Mouse (Mus musculus) CH12.LX (cell line): ENCODE results near the gene Lgals7. TPM values are rescaled to one million over a fixed set of nuclear protein-coding genes. Genes with fewer than 3 reads are reported as not detected.

Experiments used
- DNase-seq: peaks from one replicate; pipeline ENCODE4 v3.0.0-alpha.2; 2013; ENCODE audit errors: extremely low read depth
- H3K27ac ChIP-seq: 2 replicates; pipeline ENCODE4 v1.5.1; 2012; ENCODE audit warnings: low read depth, mild to moderate bottlenecking, control low read depth, moderate library complexity; ENCODE audit not compliant: insufficient read depth
- H3K27me3 ChIP-seq: replicated peaks from 2 replicates; pipeline ENCODE3; 2012; ENCODE audit warnings: inconsistent platforms
- H3K36me3 ChIP-seq, 2 experiments: replicated peaks in 1 of 2; 2 replicates each; pipeline versions ENCODE3 to v1.6.1; 2012; ENCODE audit warnings: inconsistent platforms in 1 of 2, low read length in 1 of 2, mild to moderate bottlenecking in 1 of 2, mixed read lengths in 1 of 2, moderate library complexity in 1 of 2; ENCODE audit not compliant: control insufficient read depth in 1 of 2, insufficient read depth in 1 of 2
- H3K4me1 ChIP-seq, 2 experiments: 2 replicates each; pipeline ENCODE4 v1.6.1; 2012; ENCODE audit warnings: inconsistent platforms in 1 of 2, moderate library complexity in 1 of 2; ENCODE audit not compliant: insufficient read depth in 2 of 2, control insufficient read depth in 1 of 2
- H3K4me2 ChIP-seq: 2 replicates; pipeline ENCODE4 v1.6.1; 2012; ENCODE audit warnings: low read depth, mild to moderate bottlenecking, control low read depth; ENCODE audit not compliant: poor library complexity, insufficient read depth, severe bottlenecking
- H3K4me3 ChIP-seq, 3 experiments: fragments of 150-350 bp in 1 of 3; sonication (generic) in 1 of 3; replicated peaks in 1 of 3; 2 replicates each; pipeline versions ENCODE3 to v1.5.1; 2011 to 2012; ENCODE audit warnings: low read depth in 2 of 3, low read length in 2 of 3, mild to moderate bottlenecking in 2 of 3, moderate library complexity in 2 of 3, control low read depth in 1 of 3, improper control_type of control experiment in 1 of 3, inconsistent platforms in 1 of 3, mixed read lengths in 1 of 3; ENCODE audit not compliant: poor library complexity in 1 of 3
- H3K79me2 ChIP-seq: replicated peaks from 2 replicates; pipeline ENCODE4 v1.6.1; 2012; ENCODE audit warnings: mild to moderate bottlenecking, moderate library complexity; ENCODE audit not compliant: control insufficient read depth, poor library complexity, insufficient read depth, severe bottlenecking; ENCODE audit errors: extremely low read depth
- H3K9ac ChIP-seq: 2 replicates; pipeline ENCODE4 v1.6.1; 2012; ENCODE audit warnings: low read depth, mild to moderate bottlenecking, control low read depth, moderate library complexity; ENCODE audit not compliant: insufficient read depth
- H3K9me3 ChIP-seq: replicated peaks from 2 replicates; pipeline ENCODE3; 2012; ENCODE audit warnings: low read length, inconsistent platforms, mixed read lengths
- BHLHE40 ChIP-seq: IDR thresholded peaks from 2 replicates; pipeline ENCODE4 v1.6.1; 2011; ENCODE audit warnings: mild to moderate bottlenecking, low read depth, low read length, improper control_type of control experiment
- E2F4 ChIP-seq: IDR thresholded peaks from 2 replicates; pipeline ENCODE4 v1.6.1; 2011; ENCODE audit warnings: low read depth, low read length, improper control_type of control experiment; ENCODE audit not compliant: insufficient replicate concordance
- ELF1 ChIP-seq: IDR thresholded peaks from 2 replicates; pipeline ENCODE4 v1.6.1; 2014; ENCODE audit warnings: low read depth, mild to moderate bottlenecking, inconsistent platforms, low read length, improper control_type of control experiment
- GABPA ChIP-seq: IDR thresholded peaks from 2 replicates; pipeline ENCODE4 v1.6.1; 2012; ENCODE audit warnings: low read depth, low read length, improper control_type of control experiment, inconsistent platforms; ENCODE audit not compliant: insufficient replicate concordance
- KAT2A ChIP-seq: IDR thresholded peaks from 2 replicates; pipeline ENCODE4 v1.6.1; 2012; ENCODE audit warnings: low read length, improper control_type of control experiment, inconsistent platforms; ENCODE audit not compliant: insufficient replicate concordance
- MXI1 ChIP-seq: IDR thresholded peaks from 2 replicates; pipeline ENCODE4 v1.6.1; 2011; ENCODE audit warnings: mild to moderate bottlenecking, low read depth, low read length, improper control_type of control experiment
- PAX5 ChIP-seq: IDR thresholded peaks from 2 replicates; pipeline ENCODE4 v1.6.1; 2012; ENCODE audit warnings: low read length, inconsistent platforms, mixed read lengths
- POLR2A ChIP-seq: IDR thresholded peaks from 2 replicates; pipeline ENCODE4 v1.6.1; 2011; ENCODE audit warnings: low read depth, mild to moderate bottlenecking, improper control_type of control experiment, low read length
- POLR2AphosphoS2 ChIP-seq: IDR thresholded peaks from 2 replicates; pipeline ENCODE4 v1.6.1; 2011; ENCODE audit warnings: low read depth, low read length, improper control_type of control experiment
- SIN3A ChIP-seq: IDR thresholded peaks from 2 replicates; pipeline ENCODE4 v1.6.1; 2012; ENCODE audit warnings: low read length, improper control_type of control experiment, inconsistent platforms
- SMC3 ChIP-seq: IDR thresholded peaks from 2 replicates; pipeline ENCODE4 v1.6.1; 2011; ENCODE audit warnings: low read depth, low read length, improper control_type of control experiment
- TBP ChIP-seq: conservative IDR thresholded peaks from 2 replicates; pipeline ENCODE4 v1.6.1; 2011; ENCODE audit warnings: low read depth, low read length, improper control_type of control experiment
- TCF12 ChIP-seq: IDR thresholded peaks from 2 replicates; pipeline ENCODE4 v1.6.1; 2014; ENCODE audit warnings: low read depth, mild to moderate bottlenecking, inconsistent platforms, low read length, improper control_type of control experiment
- USF1 ChIP-seq: IDR thresholded peaks from 2 replicates; pipeline ENCODE4 v1.6.1; 2014; ENCODE audit warnings: low read depth, mild to moderate bottlenecking, inconsistent platforms, low read length, improper control_type of control experiment
- ZC3H11A ChIP-seq: IDR thresholded peaks from 2 replicates; pipeline ENCODE4 v1.6.1; 2012; ENCODE audit warnings: low read depth, mild to moderate bottlenecking, inconsistent platforms, low read length, improper control_type of control experiment
- ZMIZ1 ChIP-seq: IDR thresholded peaks from 2 replicates; pipeline ENCODE4 v1.6.1; 2012; ENCODE audit warnings: low read depth, mild to moderate bottlenecking, inconsistent platforms, low read length, improper control_type of control experiment
- dilution Hi-C: fragments of 300-500 bp; cut with MboI; formaldehyde crosslinking; loops from 2 replicates; pipeline ENCODE4 v1.14.3; 2020; ENCODE audit warnings: low sequenced_read_pairs; ENCODE audit not compliant: extremely low pct_unique_long_range_greater_than_20kb, extremely low pct_ligation_motif_present
- in situ Hi-C: fragments of 300-500 bp; cut with MboI; formaldehyde crosslinking; loops from 3 replicates; pipeline ENCODE4 v1.14.3; 2019; ENCODE audit warnings: low sequenced_read_pairs, low pct_ligation_motif_present, low pct_unique_long_range_greater_than_20kb, mixed read lengths
- polyA plus RNA-seq: library from polyadenylated mRNA; unstranded; fragments of >175 nt; gene quantifications from 2 replicates; pipeline ENCODE4 v1.2.1, GENCODE M21; 2012; ENCODE audit warnings: low read depth; ENCODE audit not compliant: insufficient read length
- total RNA-seq, 2 experiments: library from RNA; depleted of rRNA; stranded (reverse); fragments of 300-350 nt in 1 of 2; fragments of >200 nt in 1 of 2; gene quantifications; 2 replicates each; pipeline ENCODE4 v1.2.3; 2012 to 2014

The Lgals7 gene
- total and polyA plus RNA-seq, 3 experiments, result not detected

DNA sequence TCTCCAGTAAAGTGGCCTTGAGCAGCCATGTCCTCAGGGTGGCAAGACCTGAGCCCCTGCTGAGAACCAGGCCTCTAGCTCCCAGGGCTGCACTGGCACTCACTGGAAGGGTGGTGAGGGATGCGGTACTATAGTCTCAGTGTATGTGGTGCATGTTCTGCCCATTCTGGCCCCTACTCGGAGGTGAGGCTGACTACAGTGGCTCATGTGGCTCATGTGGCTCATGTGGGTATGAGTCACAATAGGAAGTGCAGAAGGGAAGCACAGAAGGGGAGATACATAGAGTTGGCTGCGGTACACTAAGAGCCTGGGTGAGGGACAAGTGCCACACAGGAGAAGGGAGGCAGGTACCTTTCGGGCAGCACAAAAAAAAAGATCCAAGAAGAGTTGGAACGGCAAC lies 43.5 kb downstream of the Lgals7 start:
- no peak overlapping the region for H3K9ac ChIP-seq
- H3K27me3 ChIP-seq, result no peaks in the 10 kb centered on the region
- DNase-seq, result no peak
- H3K4me1 ChIP-seq, result peaks cover 0 to 13% of the 10 kb centered on the region in 2 experiments; a peak in 2 of 4 replicates
- no peak overlapping the region for H3K4me2 ChIP-seq
- H3K36me3 ChIP-seq, result peaks cover 86 to 99% of the 10 kb centered on the region in 2 experiments
- H3K4me3 ChIP-seq, result no peak overlapping the region
- H3K27ac ChIP-seq, result no peak overlapping the region
- in situ Hi-C loops (loop anchor here (5.0 kb wide), 1 partner anchor 35 kb away; no protein-coding TSS in a partner anchor), dilution Hi-C loops (no loop called here)
- TF ChIP-seq PAX5 (no peak), ELF1 (no peak)
- H3K79me2 ChIP-seq, result no peaks in the 10 kb centered on the region
- H3K9me3 ChIP-seq, result no peaks in the 10 kb centered on the region

DNA sequence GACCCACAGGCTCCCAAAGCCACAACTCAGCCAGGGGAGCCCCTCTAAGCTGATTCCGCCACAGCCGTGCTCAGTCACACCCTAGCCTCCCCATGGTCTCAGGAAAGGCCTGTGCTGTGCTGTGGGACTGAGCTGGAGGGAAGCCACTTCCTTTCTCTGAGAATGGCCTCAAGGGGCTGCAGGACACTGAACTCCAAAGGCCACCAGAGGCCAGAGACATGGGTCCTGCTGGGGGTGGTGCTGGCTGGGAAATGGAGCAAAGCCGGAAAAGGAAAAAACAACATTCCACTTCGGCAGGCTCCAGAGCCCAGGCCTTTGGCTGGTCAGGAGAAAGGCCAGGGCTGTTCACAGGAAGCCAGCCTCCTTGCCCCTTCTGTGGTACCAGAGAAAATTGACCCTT lies 48.0 kb downstream of the Lgals7 start:
- dilution Hi-C loops (no loop called here), in situ Hi-C loops (no loop called here)
- Histone ChIP-seq H3K27ac (no peak overlapping the region), H3K9me3 (no peaks in the 10 kb centered on the region), H3K79me2 (no peaks in the 10 kb centered on the region), H3K27me3 (no peaks in the 10 kb centered on the region), H3K4me3 (no peak overlapping the region), H3K4me2 (no peak overlapping the region), H3K36me3 (peaks cover 80 to 99% of the 10 kb centered on the region in 2 experiments), H3K9ac (no peak overlapping the region), H3K4me1 (peaks cover 0 to 17% of the 10 kb centered on the region in 2 experiments; a peak in 2 of 4 replicates)
- DNase-seq, result no peak
- no peak for TF ChIP-seq KAT2A
- TF ChIP-seq BHLHE40, result no peak
- TF ChIP-seq GABPA, result no peak
- TF ChIP-seq E2F4, result no peak
- no peak for TF ChIP-seq USF1
- no peak for TF ChIP-seq POLR2A
- TF ChIP-seq, all 38 proteins: peak for 0

DNA sequence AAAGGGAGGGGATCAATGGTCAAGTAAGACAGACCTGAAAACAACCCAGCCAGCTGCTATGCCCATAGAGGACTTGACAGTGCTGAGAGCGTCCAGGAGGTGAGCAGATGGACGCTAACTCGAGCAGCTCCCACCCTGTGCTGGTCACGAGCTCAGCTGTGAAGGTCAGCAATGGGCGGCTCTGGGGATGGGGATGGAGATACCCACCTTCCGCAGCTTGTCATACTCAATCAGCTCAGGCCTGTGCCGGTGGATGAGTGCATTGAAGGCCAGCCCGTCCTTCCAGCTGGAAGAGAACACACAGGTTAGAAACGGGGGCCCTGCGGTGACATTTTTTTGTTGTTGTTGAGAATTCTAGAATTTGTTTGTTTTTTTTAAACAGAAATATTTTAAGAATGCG lies 49.5 kb downstream of the Lgals7 start:
- no peak for DNase-seq
- Histone ChIP-seq H3K4me1 (peaks cover 0 to 7% of the 10 kb centered on the region in 2 experiments; a peak in 1 of 4 replicates), H3K9ac (no peak overlapping the region), H3K9me3 (no peaks in the 10 kb centered on the region), H3K36me3 (peaks cover 81 to 98% of the 10 kb centered on the region in 2 experiments), H3K79me2 (no peaks in the 10 kb centered on the region), H3K27me3 (no peaks in the 10 kb centered on the region), H3K4me3 (no peak overlapping the region), H3K27ac (no peak overlapping the region), H3K4me2 (no peak overlapping the region)
- dilution Hi-C loops (no loop called here), in situ Hi-C loops (no loop called here)
- TF ChIP-seq ZMIZ1 (no peak), ELF1 (no peak), TCF12 (no peak), MXI1 (no peak), TBP (no peak), POLR2AphosphoS2 (no peak), SMC3 (no peak), ZC3H11A (no peak), POLR2A (no peak), SIN3A (no peak)

Other genes starting within 250 kb of the Lgals7 start
- not detected in 2 replicates for gene Acp7, start 232.5 kb upstream of the Lgals7 start, total RNA-seq (2012; rRNA removed)
- gene Acp7, start 232.5 kb upstream of the Lgals7 start, total RNA-seq (2014; rRNA removed), result not detected in 2 replicates
- gene Acp7, start 232.5 kb upstream of the Lgals7 start, polyA plus RNA-seq, result not detected in 2 replicates
- gene Fbxo27, start 171.0 kb upstream of the Lgals7 start, total RNA-seq (2012; rRNA removed), result not detected in 2 replicates
- gene Fbxo27, start 171.0 kb upstream of the Lgals7 start, total RNA-seq (2014; rRNA removed), result not detected in 2 replicates
- gene Fbxo27, start 171.0 kb upstream of the Lgals7 start, polyA plus RNA-seq, result not detected in 2 replicates
- 0.13 and 0.25 TPM in 2 replicates for gene Fbxo17, start 147.0 kb upstream of the Lgals7 start, total RNA-seq (2012; rRNA removed)
- not detected in 2 replicates for gene Fbxo17, start 147.0 kb upstream of the Lgals7 start, total RNA-seq (2014; rRNA removed)
- 0.26 and 0.37 TPM in 2 replicates for gene Fbxo17, start 147.0 kb upstream of the Lgals7 start, polyA plus RNA-seq
- gene Mrps12, start 122.0 kb upstream of the Lgals7 start, total RNA-seq (2012; rRNA removed), result 112 and 137 TPM in 2 replicates
- gene Mrps12, start 122.0 kb upstream of the Lgals7 start, total RNA-seq (2014; rRNA removed), result 85.9 and 91.6 TPM in 2 replicates
- gene Mrps12, start 122.0 kb upstream of the Lgals7 start, polyA plus RNA-seq, result 66.0 and 69.9 TPM in 2 replicates
- 16.7 and 17.1 TPM in 2 replicates for gene Sars2, start 121.9 kb upstream of the Lgals7 start, total RNA-seq (2012; rRNA removed)
- gene Sars2, start 121.9 kb upstream of the Lgals7 start, total RNA-seq (2014; rRNA removed), result 10.5 and 11.7 TPM in 2 replicates
- 24.7 and 24.9 TPM in 2 replicates for gene Sars2, start 121.9 kb upstream of the Lgals7 start, polyA plus RNA-seq
- 0.17 TPM in 1 of 2 replicates, not detected in the other for gene Ccer2, start 107.7 kb upstream of the Lgals7 start, total RNA-seq (2012; rRNA removed)
- gene Ccer2, start 107.7 kb upstream of the Lgals7 start, total RNA-seq (2014; rRNA removed), result not detected in 2 replicates
- gene Ccer2, start 107.7 kb upstream of the Lgals7 start, polyA plus RNA-seq, result not detected in 2 replicates
- 66.2 and 68.3 TPM in 2 replicates for gene Sirt2, start 97.1 kb upstream of the Lgals7 start, total RNA-seq (2012; rRNA removed)
- gene Sirt2, start 97.1 kb upstream of the Lgals7 start, total RNA-seq (2014; rRNA removed), result 36.0 and 40.9 TPM in 2 replicates
- gene Sirt2, start 97.1 kb upstream of the Lgals7 start, polyA plus RNA-seq, result 124 and 128 TPM in 2 replicates
- gene Nfkbib, start 96.3 kb upstream of the Lgals7 start, total RNA-seq (2012; rRNA removed), result 59.3 and 62.8 TPM in 2 replicates
- 24.6 and 30.5 TPM in 2 replicates for gene Nfkbib, start 96.3 kb upstream of the Lgals7 start, total RNA-seq (2014; rRNA removed)
- 97.5 and 101 TPM in 2 replicates for gene Nfkbib, start 96.3 kb upstream of the Lgals7 start, polyA plus RNA-seq
- 60.9 and 65.5 TPM in 2 replicates for gene Rinl, start 74.9 kb upstream of the Lgals7 start, total RNA-seq (2012; rRNA removed)
- 41.5 and 46.1 TPM in 2 replicates for gene Rinl, start 74.9 kb upstream of the Lgals7 start, total RNA-seq (2014; rRNA removed)
- 60.6 and 61.8 TPM in 2 replicates for gene Rinl, start 74.9 kb upstream of the Lgals7 start, polyA plus RNA-seq
- 296 and 342 TPM in 2 replicates for gene Hnrnpl, start 55.3 kb upstream of the Lgals7 start, total RNA-seq (2012; rRNA removed)
- 365 and 371 TPM in 2 replicates for gene Hnrnpl, start 55.3 kb upstream of the Lgals7 start, total RNA-seq (2014; rRNA removed)
- gene Hnrnpl, start 55.3 kb upstream of the Lgals7 start, polyA plus RNA-seq, result 640 and 645 TPM in 2 replicates
- gene Ech1, start 38.6 kb upstream of the Lgals7 start, total RNA-seq (2012; rRNA removed), result 103 and 124 TPM in 2 replicates
- 119 and 121 TPM in 2 replicates for gene Ech1, start 38.6 kb upstream of the Lgals7 start, total RNA-seq (2014; rRNA removed)
- gene Ech1, start 38.6 kb upstream of the Lgals7 start, polyA plus RNA-seq, result 65.1 and 67.6 TPM in 2 replicates
- gene Lgals4, start 30.0 kb upstream of the Lgals7 start, total RNA-seq (2012; rRNA removed), result 3.9 and 7.0 TPM in 2 replicates
- gene Lgals4, start 30.0 kb upstream of the Lgals7 start, total RNA-seq (2014; rRNA removed), result 2.6 and 3.6 TPM in 2 replicates
- 6.5 and 7.2 TPM in 2 replicates for gene Lgals4, start 30.0 kb upstream of the Lgals7 start, polyA plus RNA-seq
- 0.17 TPM in 2 replicates for gene Capn12, start 17.6 kb downstream of the Lgals7 start, total RNA-seq (2012; rRNA removed)
- gene Capn12, start 17.6 kb downstream of the Lgals7 start, total RNA-seq (2014; rRNA removed), result not detected in 2 replicates
- not detected in 2 replicates for gene Capn12, start 17.6 kb downstream of the Lgals7 start, polyA plus RNA-seq
- gene Actn4, start 98.5 kb downstream of the Lgals7 start, total RNA-seq (2012; rRNA removed), result 62.9 and 63.4 TPM in 2 replicates
- gene Actn4, start 98.5 kb downstream of the Lgals7 start, total RNA-seq (2014; rRNA removed), result 45.9 and 56.9 TPM in 2 replicates
- gene Actn4, start 98.5 kb downstream of the Lgals7 start, polyA plus RNA-seq, result 127 and 145 TPM in 2 replicates
- 513 and 551 TPM in 2 replicates for gene Eif3k, start 118.0 kb downstream of the Lgals7 start, total RNA-seq (2012; rRNA removed)
- 595 and 658 TPM in 2 replicates for gene Eif3k, start 118.0 kb downstream of the Lgals7 start, total RNA-seq (2014; rRNA removed)
- gene Eif3k, start 118.0 kb downstream of the Lgals7 start, polyA plus RNA-seq, result 580 and 584 TPM in 2 replicates
- 183 and 195 TPM in 2 replicates for gene Map4k1, start 118.2 kb downstream of the Lgals7 start, total RNA-seq (2012; rRNA removed)
- gene Map4k1, start 118.2 kb downstream of the Lgals7 start, total RNA-seq (2014; rRNA removed), result 112 and 114 TPM in 2 replicates
- 395 and 401 TPM in 2 replicates for gene Map4k1, start 118.2 kb downstream of the Lgals7 start, polyA plus RNA-seq